Mouse (Mus musculus) MEL (cell line): ENCODE measurements around the gene Stat6. TPM values are rescaled to one million over a fixed set of nuclear protein-coding genes. Genes with fewer than 3 reads are reported as not detected.

ENCODE experiments used
- DNase-seq: peaks from one replicate; pipeline ENCODE4 v3.0.0; 2011; ENCODE audit warnings: low read depth, low spot score
- H3K27ac ChIP-seq: 2 replicates; pipeline ENCODE4 v1.5.1; 2012; ENCODE audit warnings: low read depth, mild to moderate bottlenecking, control low read depth, low read length, moderate library complexity; ENCODE audit not compliant: control insufficient read depth
- H3K27me3 ChIP-seq, 2 experiments: fragments of 150-350 bp in 1 of 2; sonication (generic) in 1 of 2; 2 replicates each; pipeline ENCODE4 v1.6.1; 2012; ENCODE audit warnings: low read length in 2 of 2, mild to moderate bottlenecking in 2 of 2, improper control_type of control experiment in 1 of 2, moderate library complexity in 1 of 2; ENCODE audit not compliant: insufficient read depth in 2 of 2, control insufficient read depth in 1 of 2
- H3K36me3 ChIP-seq, 2 experiments: 2 replicates each; pipeline ENCODE4 v1.6.1; 2012 to 2014; ENCODE audit warnings: low read length in 2 of 2, improper control_type of control experiment in 1 of 2, inconsistent platforms in 1 of 2, mild to moderate bottlenecking in 1 of 2; ENCODE audit not compliant: insufficient read depth in 2 of 2, control insufficient read depth in 1 of 2
- H3K4me1 ChIP-seq, 2 experiments: fragments of 150-350 bp in 1 of 2; sonication (generic) in 1 of 2; 2 replicates each; pipeline ENCODE4 v1.6.1; 2012; ENCODE audit warnings: low read length in 2 of 2, improper control_type of control experiment in 1 of 2, mild to moderate bottlenecking in 1 of 2; ENCODE audit not compliant: insufficient read depth in 2 of 2, control insufficient read depth in 1 of 2
- H3K4me3 ChIP-seq, 2 experiments: fragments of 150-350 bp in 1 of 2; sonication (generic) in 1 of 2; 2 replicates each; pipeline ENCODE4 v1.5.1; 2012; ENCODE audit warnings: low read depth in 2 of 2, low read length in 2 of 2, mild to moderate bottlenecking in 2 of 2, moderate library complexity in 2 of 2, control low read depth in 1 of 2, improper control_type of control experiment in 1 of 2; ENCODE audit not compliant: control insufficient read depth in 1 of 2, insufficient read depth in 1 of 2
- H3K79me2 ChIP-seq: 2 replicates; pipeline ENCODE4 v1.6.1; 2012; ENCODE audit warnings: mild to moderate bottlenecking, low read length, moderate library complexity; ENCODE audit not compliant: control insufficient read depth, poor library complexity, insufficient read depth
- H3K9ac ChIP-seq: 2 replicates; pipeline ENCODE4 v1.6.1; 2012; ENCODE audit warnings: low read depth, mild to moderate bottlenecking, control low read depth, low read length, moderate library complexity; ENCODE audit not compliant: control insufficient read depth, poor library complexity, severe bottlenecking
- H3K9me3 ChIP-seq: fragments of 150-350 bp; sonication (generic); replicated peaks from 2 replicates; pipeline ENCODE4 v1.6.1; 2012; ENCODE audit warnings: mild to moderate bottlenecking, low read length, improper control_type of control experiment, moderate library complexity; ENCODE audit not compliant: insufficient read depth
- BHLHE40 ChIP-seq: IDR thresholded peaks from 2 replicates; pipeline ENCODE4 v1.6.1; 2012; ENCODE audit warnings: low read depth, mild to moderate bottlenecking, inconsistent platforms, low read length, improper control_type of control experiment, borderline replicate concordance
- CHD1 ChIP-seq: IDR thresholded peaks from 2 replicates; pipeline ENCODE4 v1.6.1; 2012; ENCODE audit warnings: low read depth, mild to moderate bottlenecking, inconsistent platforms, low read length, improper control_type of control experiment
- CHD2 ChIP-seq: IDR thresholded peaks from 2 replicates; pipeline ENCODE4 v1.6.1; 2011; ENCODE audit warnings: low read length, improper control_type of control experiment
- CTCF ChIP-seq, 3 experiments: IDR thresholded peaks in 2 of 3; conservative IDR thresholded peaks in 1 of 3; 2 replicates each; pipeline ENCODE4 v1.5.1; 2011 to 2012; ENCODE audit warnings: low read length in 3 of 3, low read depth in 2 of 3, mild to moderate bottlenecking in 2 of 3, improper control_type of control experiment in 1 of 3, inconsistent platforms in 1 of 3, mixed read lengths in 1 of 3, moderate library complexity in 1 of 3; ENCODE audit not compliant: control insufficient read depth in 1 of 3, insufficient read depth in 1 of 3, poor library complexity in 1 of 3, severe bottlenecking in 1 of 3
- ELF1 ChIP-seq: IDR thresholded peaks from 2 replicates; pipeline ENCODE4 v1.6.1; 2014; ENCODE audit warnings: low read depth, mild to moderate bottlenecking, inconsistent platforms, low read length, improper control_type of control experiment, moderate library complexity
- EP300 ChIP-seq, 2 experiments: IDR thresholded peaks; 2 replicates each; pipeline ENCODE4 v1.6.1; 2011; ENCODE audit warnings: improper control_type of control experiment in 2 of 2, low read length in 2 of 2, low read depth in 1 of 2, mild to moderate bottlenecking in 1 of 2
- ETS1 ChIP-seq: IDR thresholded peaks from 2 replicates; pipeline ENCODE4 v1.6.1; 2012; ENCODE audit warnings: low read depth, mild to moderate bottlenecking, inconsistent platforms, low read length, improper control_type of control experiment, moderate library complexity
- GABPA ChIP-seq: IDR thresholded peaks from 2 replicates; pipeline ENCODE4 v1.6.1; 2012; ENCODE audit warnings: low read depth, mild to moderate bottlenecking, inconsistent platforms, low read length, improper control_type of control experiment, moderate library complexity
- GATA1 ChIP-seq: IDR thresholded peaks from 2 replicates; pipeline ENCODE4 v1.6.1; 2011; ENCODE audit warnings: low read depth, low read length, improper control_type of control experiment
- HCFC1 ChIP-seq: IDR thresholded peaks from 2 replicates; pipeline ENCODE4 v1.6.1; 2012; ENCODE audit warnings: low read depth, mild to moderate bottlenecking, inconsistent platforms, low read length, improper control_type of control experiment, moderate library complexity
- JUND ChIP-seq: IDR thresholded peaks from 2 replicates; pipeline ENCODE4 v1.6.1; 2011; ENCODE audit warnings: low read depth, mild to moderate bottlenecking, improper control_type of control experiment, low read length
- MAX ChIP-seq: IDR thresholded peaks from 2 replicates; pipeline ENCODE4 v1.6.1; 2011; ENCODE audit warnings: low read length, improper control_type of control experiment
- MXI1 ChIP-seq: IDR thresholded peaks from 2 replicates; pipeline ENCODE4 v1.6.1; 2011; ENCODE audit warnings: mild to moderate bottlenecking, low read depth, low read length, improper control_type of control experiment
- MYB ChIP-seq: IDR thresholded peaks from 2 replicates; pipeline ENCODE4 v1.6.1; 2011; ENCODE audit warnings: mild to moderate bottlenecking, low read depth, low read length, improper control_type of control experiment
- MYC ChIP-seq: IDR thresholded peaks from 2 replicates; pipeline ENCODE4 v1.6.1; 2011; ENCODE audit warnings: low read depth, mild to moderate bottlenecking, low read length, improper control_type of control experiment, moderate library complexity
- NELFE ChIP-seq: IDR thresholded peaks from 2 replicates; pipeline ENCODE4 v1.6.1; 2011; ENCODE audit warnings: low read depth, low read length, improper control_type of control experiment
- NRF1 ChIP-seq: IDR thresholded peaks from 2 replicates; pipeline ENCODE4 v1.6.1; 2014; ENCODE audit warnings: low read depth, mild to moderate bottlenecking, inconsistent platforms, low read length, improper control_type of control experiment, moderate library complexity; ENCODE audit not compliant: poor library complexity, insufficient read depth, severe bottlenecking
- POLR2A ChIP-seq, 2 experiments: IDR thresholded peaks; 2 replicates each; pipeline ENCODE4 v1.6.1; 2011 to 2012; ENCODE audit warnings: low read length in 2 of 2, mild to moderate bottlenecking in 2 of 2, control low read depth in 1 of 2, improper control_type of control experiment in 1 of 2, low read depth in 1 of 2, moderate library complexity in 1 of 2; ENCODE audit not compliant: control insufficient read depth in 1 of 2, insufficient read depth in 1 of 2, poor library complexity in 1 of 2
- RAD21 ChIP-seq: IDR thresholded peaks from 2 replicates; pipeline ENCODE4 v1.6.1; 2011; ENCODE audit warnings: mild to moderate bottlenecking, low read depth, low read length, improper control_type of control experiment
- SIN3A ChIP-seq: IDR thresholded peaks from 2 replicates; pipeline ENCODE4 v1.6.1; 2012; ENCODE audit warnings: low read length, improper control_type of control experiment, inconsistent platforms
- SMC3 ChIP-seq: IDR thresholded peaks from 2 replicates; pipeline ENCODE4 v1.6.1; 2011; ENCODE audit warnings: low read depth, low read length, improper control_type of control experiment
- TAL1 ChIP-seq: IDR thresholded peaks from 2 replicates; pipeline ENCODE4 v1.6.1; 2012; ENCODE audit warnings: mild to moderate bottlenecking, inconsistent platforms, low read length, moderate library complexity, mixed read lengths
- TBP ChIP-seq: IDR thresholded peaks from 2 replicates; pipeline ENCODE4 v1.8.0; 2011; ENCODE audit warnings: low read depth, low read length, improper control_type of control experiment
- UBTF ChIP-seq: IDR thresholded peaks from 2 replicates; pipeline ENCODE4 v1.6.1; 2012; ENCODE audit warnings: low read depth, mild to moderate bottlenecking, inconsistent platforms, low read length, improper control_type of control experiment, moderate library complexity, borderline replicate concordance; ENCODE audit not compliant: insufficient read depth
- USF1 ChIP-seq: IDR thresholded peaks from 2 replicates; pipeline ENCODE4 v1.6.1; 2014; ENCODE audit warnings: low read depth, mild to moderate bottlenecking, inconsistent platforms, low read length, improper control_type of control experiment, moderate library complexity
- USF2 ChIP-seq, 2 experiments: IDR thresholded peaks; 2 replicates each; pipeline ENCODE4 v1.6.1; 2011 to 2012; ENCODE audit warnings: improper control_type of control experiment in 2 of 2, low read length in 2 of 2, borderline replicate concordance in 1 of 2, inconsistent platforms in 1 of 2, low read depth in 1 of 2, mild to moderate bottlenecking in 1 of 2; ENCODE audit not compliant: insufficient read depth in 1 of 2
- ZC3H11A ChIP-seq: IDR thresholded peaks from 2 replicates; pipeline ENCODE4 v1.6.1; 2012; ENCODE audit warnings: low read depth, mild to moderate bottlenecking, inconsistent platforms, low read length, improper control_type of control experiment
- ZKSCAN1 ChIP-seq: IDR thresholded peaks from 2 replicates; pipeline ENCODE4 v1.6.1; 2012; ENCODE audit warnings: low read depth, mild to moderate bottlenecking, inconsistent platforms, low read length, improper control_type of control experiment, moderate library complexity
- ZMIZ1 ChIP-seq: IDR thresholded peaks from 2 replicates; pipeline ENCODE4 v1.6.1; 2012; ENCODE audit warnings: low read depth, mild to moderate bottlenecking, inconsistent platforms, low read length, improper control_type of control experiment, moderate library complexity
- polyA plus RNA-seq, 2 experiments: library from polyadenylated mRNA; stranded (reverse) in 1 of 2; unstranded in 1 of 2; fragments of >175 nt in 1 of 2; fragments of >200 nt in 1 of 2; gene quantifications; 2 replicates each; pipeline versions ENCODE4 v1.2.1 to v1.2.4; 2012; ENCODE audit warnings: low replicate concordance in 2 of 2, low read depth in 1 of 2; ENCODE audit not compliant: insufficient read length in 2 of 2, insufficient read depth in 1 of 2, missing spikeins in 1 of 2
- total RNA-seq: library from RNA; depleted of rRNA; stranded (reverse); fragments of 300-350 nt; gene quantifications from 2 replicates; pipeline ENCODE4 v1.2.3, GENCODE M21; 2012

Gene Stat6
- total and polyA plus RNA-seq, 3 experiments = 34.9 to 50.2 TPM; not detected in 1

GRCm38 (mm10) chr10:127668093-127669050, 25.6 kb downstream of the Stat6 start, which contains the start of gene Nab2 (continued):
- TF ChIP-seq EP300 (IDR thresholded peaks at IDR 0.05; ENCODE audit: low read depth in 1 of 2, low read length in 2 of 2) (peak in 1 of 2 experiments; percentile 84; a peak in 3 of 4 replicates), ZKSCAN1 (no peak), SMC3 (no peak), NRF1 (no peak), USF2 (IDR thresholded peaks at IDR 0.05; ENCODE audit: borderline replicate concordance in 1 of 2, insufficient read depth in 1 of 2, low read depth in 1 of 2, low read length in 2 of 2) (no peak), SIN3A (peak; percentile 78), CHD1 (no peak), TBP (peak; percentile 46; the same call in 1 of the 2 replicates), GATA1 (no peak), USF1 (no peak)

- Histone ChIP-seq H3K4me1 (peaks cover 6 to 32% of the 10 kb centered on the region in 2 experiments), H3K9me3 (no peaks in the 10 kb centered on the region), H3K27me3 (no peaks in the 10 kb centered on the region), H3K4me3 (peak overlapping the region; percentile 72 to 94)
- DNase-seq = peak; percentile 48
- TF ChIP-seq MYB (no peak), NRF1 (no peak), CTCF (IDR thresholded peaks at IDR 0.05 in 2 of 3, conservative IDR thresholded peaks at IDR 0.05 in 1 of 3; ENCODE audit: control insufficient read depth in 1 of 3, insufficient read depth in 1 of 3, low read depth in 2 of 3, low read length in 3 of 3, poor library complexity in 1 of 3, severe bottlenecking in 1 of 3) (no peak), POLR2A (IDR thresholded peaks at IDR 0.05; ENCODE audit: control insufficient read depth in 1 of 2, insufficient read depth in 1 of 2, low read depth in 1 of 2, low read length in 2 of 2, poor library complexity in 1 of 2) (0 out of 4 replicates have a peak, but pooled peaks of 1 of the 2 experiments have one; percentile 0), ZKSCAN1 (no peak), GABPA (no peak), NELFE (no peak; the same call in 1 of the 2 replicates), MAX (peak; percentile 68), USF1 (no peak), SMC3 (no peak), TAL1 (no peak), SIN3A (no peak; the same call in 1 of the 2 replicates), HCFC1 (no peak), JUND (no peak), ZC3H11A (no peak), CHD1 (no peak), TBP (no peak), CHD2 (no peak), ELF1 (no peak), EP300 (IDR thresholded peaks at IDR 0.05; ENCODE audit: low read depth in 1 of 2, low read length in 2 of 2) (no peak), ZMIZ1 (no peak), RAD21 (no peak), MYC (peak; percentile 62), ETS1 (no peak), MXI1 (peak; percentile 64; the same call in 1 of the 2 replicates), BHLHE40 (0 out of 2 replicates have a peak, but pooled peaks have one; percentile 9), UBTF (no peak)
- TF ChIP-seq, all 39 proteins: peak for 5
- Histone ChIP-seq H3K27ac (peak overlapping the region; percentile 98), H3K9ac (peak overlapping the region; percentile 91), H3K79me2 (peaks cover 21% of the 10 kb centered on the region), H3K36me3 (peaks cover 0 to 26% of the 10 kb centered on the region in 2 experiments; a peak in 2 of 4 replicates)
These were observed 26.4 kb downstream of the Stat6 start for GRCm38 (mm10) chr10:127669170-127669569.
